Comparison of ENCODE assay signal across 14 mouse cellular contexts in genomic region chr14:43932991-43933390, GRCm38 (mm10). TPM values are rescaled to one million over a fixed set of nuclear protein-coding genes. Genes with fewer than 3 reads are reported as not detected.
DNase-seq lines count a peak whose midpoint lies in the region; ATAC-seq and TF ChIP-seq lines count a peak whose summit lies in the region.
"Not testable (repeated sequence)": the region's sequence is repeated elsewhere in the genome, so short reads cannot be mapped to it uniquely, and the experiment has no call there.
"Had no signal": no experiment of that assay in that cellular context is flagged by ENCODE, and none has a peak within 500 bp of the region (broad histone marks: within the 10 kb centered on the region; RNA-seq: fewer than 3 reads in every experiment).

No protein-coding gene starts in this region.

- H3K36me3 ChIP-seq in lung, embryonic 14.5 days (ENCODE audit: insufficient read depth), result not testable (repeated sequence)

- peak; percentile 70 for TF ChIP-seq CTCF in lung, embryonic 14.5 days (IDR thresholded peaks at IDR 0.05; ENCODE audit: low read depth)

- not testable (repeated sequence) for H3K27me3 ChIP-seq in lung, embryonic 14.5 days (ENCODE audit: insufficient read depth, low read length)

- not testable (repeated sequence) for H3K9me3 ChIP-seq in lung, embryonic 14.5 days (ENCODE audit: low read depth, low read length)

- H3K4me3 ChIP-seq in lung, embryonic 14.5 days (ENCODE audit: low read depth, low read length), result not testable (repeated sequence)

- H3K9ac ChIP-seq in lung, embryonic 14.5 days, result not testable (repeated sequence)

- H3K4me1 ChIP-seq in lung, embryonic 14.5 days (ENCODE audit: insufficient read depth), result not testable (repeated sequence)

- 10% methylated on average over 8 of the region's 8 CpGs for WGBS in lung, embryonic 14.5 days

- not testable (repeated sequence) for H3K27ac ChIP-seq in lung, embryonic 14.5 days (ENCODE audit: low read depth)

- ATAC-seq in lung, embryonic 14.5 days (ENCODE audit: insufficient read depth), result not testable (repeated sequence)

- H3K4me2 ChIP-seq in lung, embryonic 14.5 days, result not testable (repeated sequence)

- DNase-seq in Muller cell, postnatal 12 days (ENCODE audit: inconsistent ontology term), result peak; percentile 7
- DNase-seq in cerebellum, postnatal 14 days, result peak; percentile 23 to 39
- peak; percentile 2 for DNase-seq in gastrocnemius, adult 18-20 months (ENCODE audit: low spot score)
- DNase-seq in induced T-regulatory cell, adult 2 months (ENCODE audit: low read depth), result peak; percentile 34
- DNase-seq in layer of hippocampus, postnatal 25 days (ENCODE audit: extremely low spot score in 1 of 2, low spot score in 1 of 2), result peak; percentile 12 to 57
- DNase-seq in lung, embryonic 14.5 days, result peak; percentile 79
- DNase-seq in retina, postnatal 7 days (ENCODE audit: low read depth, low spot score), result peak; percentile 5
- DNase-seq in urinary bladder, postnatal 25 days (ENCODE audit: low spot score), result peak; percentile 11

RNA-seq across cellular contexts. Expression of gene Gm8113, which starts 7.8 kb away (rescaled TPM):
- total RNA-seq in gastrocnemius, adult 18-20 months (2021), result under 1 TPM; 0.11 to 0.50 TPM
- total RNA-seq in layer of hippocampus, postnatal 25 days (2021), result not detected
- 34.7 and 39.6 TPM in 2 replicates for polyA plus RNA-seq in lung, embryonic 14.5 days (2014; fragmentation: Nextera tagmentation; extraction: Ambion mirVana)

RNA-seq across cellular contexts. Expression of gene Ear10, which starts 9.6 kb away (rescaled TPM):
- total RNA-seq in gastrocnemius, adult 18-20 months (2021), result not detected
- not detected for total RNA-seq in layer of hippocampus, postnatal 25 days (2021)
- polyA plus RNA-seq in lung, embryonic 14.5 days (2014; fragmentation: Nextera tagmentation; extraction: Ambion mirVana), result not detected in 2 replicates
- total RNA-seq: adrenal gland, adult 18-20 months; layer of hippocampus, adult 8-10 months had no signal
- polyA plus RNA-seq: embryonic facial prominence, embryonic 13.5 days; heart, embryonic 11.5 days; midbrain, embryonic 16.5 days; spleen, adult 2 months had no signal

RNA-seq across cellular contexts. Expression of gene Ang5, which starts 23.9 kb away (rescaled TPM):
- not detected for total RNA-seq in gastrocnemius, adult 18-20 months (2021)
- not detected for total RNA-seq in layer of hippocampus, postnatal 25 days (2021)
- polyA plus RNA-seq in lung, embryonic 14.5 days (2014; fragmentation: Nextera tagmentation; extraction: Ambion mirVana), result not detected in 2 replicates
- total RNA-seq: adrenal gland, adult 18-20 months; layer of hippocampus, adult 8-10 months had no signal
- polyA plus RNA-seq: embryonic facial prominence, embryonic 13.5 days; heart, embryonic 11.5 days; midbrain, embryonic 16.5 days; spleen, adult 2 months had no signal

RNA-seq across cellular contexts. Expression of gene Ear1, which starts 57.7 kb away (rescaled TPM):
- total RNA-seq in gastrocnemius, adult 18-20 months (2021), result not detected
- not detected for total RNA-seq in layer of hippocampus, postnatal 25 days (2021)
- not detected in 2 replicates for polyA plus RNA-seq in lung, embryonic 14.5 days (2014; fragmentation: Nextera tagmentation; extraction: Ambion mirVana)
- total RNA-seq: adrenal gland, adult 18-20 months; layer of hippocampus, adult 8-10 months had no signal
- polyA plus RNA-seq: embryonic facial prominence, embryonic 13.5 days; heart, embryonic 11.5 days; midbrain, embryonic 16.5 days had no signal

Comparison
In these comparisons a context has a peak if more than half of its experiments do, and no peak if none do; other contexts are left out.
1. DNase-seq: peak in every context shown above with its lines; median percentile 79 in lung, embryonic 14.5 days; 34 in layer of hippocampus, postnatal 25 days; 34 in induced T-regulatory cell, adult 2 months; 31 in cerebellum, postnatal 14 days; 11 in urinary bladder, postnatal 25 days; 7 in Muller cell, postnatal 12 days; 5 in retina, postnatal 7 days; 2 in gastrocnemius, adult 18-20 months.